Mouse (Mus musculus): Measurements from ENCODE around the gene Scube1.

- TF ChIP-seq TAL1 (IDR thresholded peaks at IDR 0.05; ENCODE audit: low read length) (no peak), GATA1 (IDR thresholded peaks at IDR 0.05; ENCODE audit: low read length) (no peak)
Observed at GRCm38 (mm10) chr15:83560941-83561477, 163.8 kb downstream of the Scube1 start.

All from erythroblast, embryonic 14.5 days (primary cell).